Mouse (Mus musculus): ENCODE measurements around the gene Ap2b1. TPM values are rescaled to one million over a fixed set of nuclear protein-coding genes. Genes with fewer than 3 reads are reported as not detected.
A peak's percentile ranks its signal among the peaks of the same experiment; 100 is the strongest.
"Not testable (repeated sequence)": the region's sequence is repeated elsewhere in the genome, so short reads cannot be mapped to it uniquely, and the experiment has no call there.

Ap2b1 gene
- polyA plus RNA-seq, 1 experiment from 2014 or later: 111 TPM

GRCm38 (mm10) chr11:83302526-83303251, 3.9 kb downstream of the Ap2b1 start, which contains the start of gene Pex12:
Gene Pex12, minus strand, starts transcription at chr11:83302586.
- H3K36me3 ChIP-seq: no peaks in the 10 kb centered on the region
- H3K27ac ChIP-seq: peak within 1 kb of the TSS; percentile 99
- peak; percentile 81 for ATAC-seq (ENCODE audit: low FRiP score)
- H3K9me3 ChIP-seq: no peaks in the 10 kb centered on the region
- under 1% methylated on average over 50 of the region's 51 CpGs for WGBS
- peak within 1 kb of the TSS; percentile 93 for H3K4me3 ChIP-seq
- H3K4me2 ChIP-seq: peak within 1 kb of the TSS; percentile 68
- H3K4me1 ChIP-seq (replicated peaks): peaks cover 46% of the 10 kb centered on the region
- no peaks in the 10 kb centered on the region for H3K27me3 ChIP-seq
- peak within 1 kb of the TSS; percentile 97 for H3K9ac ChIP-seq

GRCm38 (mm10) chr11:83303751-83304150, 4.9 kb downstream of the Ap2b1 start:
- H3K4me1 ChIP-seq (replicated peaks): peaks cover 40% of the 10 kb centered on the region
- peaks cover 9% of the 10 kb centered on the region for H3K36me3 ChIP-seq
- peak overlapping the region; percentile 97 for H3K9ac ChIP-seq
- WGBS: 64% methylated on average over 5 of the region's 5 CpGs
- H3K27me3 ChIP-seq: no peaks in the 10 kb centered on the region
- no peaks in the 10 kb centered on the region for H3K9me3 ChIP-seq
- H3K4me2 ChIP-seq: peak overlapping the region; percentile 68
- peak overlapping the region; percentile 93 for H3K4me3 ChIP-seq
- H3K27ac ChIP-seq: no peak overlapping the region
- ATAC-seq (ENCODE audit: low FRiP score): no peak

- Histone ChIP-seq H3K9ac (peak overlapping the region; percentile 97; the same call in 1 of the 2 replicates), H3K4me2 (peak overlapping the region; percentile 68), H3K27me3 (no peaks in the 10 kb centered on the region), H3K27ac (no peak overlapping the region), H3K9me3 (no peaks in the 10 kb centered on the region), H3K4me3 (peak overlapping the region; percentile 93), H3K4me1 (replicated peaks) (peaks cover 40% of the 10 kb centered on the region), H3K36me3 (peaks cover 16% of the 10 kb centered on the region)
- WGBS: 85% methylated on average over 2 of the region's 2 CpGs
- ATAC-seq (ENCODE audit: low FRiP score): no peak
Measured at GRCm38 (mm10) chr11:83304485-83304884, 5.7 kb downstream of the Ap2b1 start.

GRCm38 (mm10) chr11:83306700-83307253, 8.0 kb downstream of the Ap2b1 start:
- Histone ChIP-seq H3K9ac (no peak overlapping the region), H3K4me2 (no peak overlapping the region), H3K36me3 (peaks cover 25% of the 10 kb centered on the region), H3K4me3 (no peak overlapping the region), H3K27me3 (no peaks in the 10 kb centered on the region), H3K4me1 (replicated peaks) (peaks cover 40% of the 10 kb centered on the region), H3K9me3 (no peaks in the 10 kb centered on the region), H3K27ac (no peak overlapping the region)
- 83% methylated on average over 4 of the region's 4 CpGs for WGBS
- ATAC-seq (ENCODE audit: low FRiP score): no peak

- Histone ChIP-seq H3K4me1 (replicated peaks) (no peaks in the 10 kb centered on the region), H3K27me3 (no peaks in the 10 kb centered on the region), H3K9me3 (no peaks in the 10 kb centered on the region), H3K4me3 (no peak overlapping the region), H3K9ac (no peak overlapping the region), H3K4me2 (no peak overlapping the region), H3K27ac (no peak overlapping the region), H3K36me3 (peaks cover 56% of the 10 kb centered on the region)
- WGBS: 73% methylated on average over 5 of the region's 5 CpGs
- ATAC-seq (ENCODE audit: low FRiP score): no peak
Measured at GRCm38 (mm10) chr11:83312471-83312870, 13.6 kb downstream of the Ap2b1 start.

GRCm38 (mm10) chr11:83319048-83319447, 20.2 kb downstream of the Ap2b1 start:
- ATAC-seq (ENCODE audit: low FRiP score): no peak
- H3K27ac ChIP-seq: no peak overlapping the region
- no peak overlapping the region for H3K4me2 ChIP-seq
- WGBS: 93% methylated on average over 4 of the region's 4 CpGs
- no peak overlapping the region for H3K4me3 ChIP-seq
- no peaks in the 10 kb centered on the region for H3K4me1 ChIP-seq (replicated peaks)
- H3K9me3 ChIP-seq: no peaks in the 10 kb centered on the region
- H3K9ac ChIP-seq: no peak overlapping the region
- H3K27me3 ChIP-seq: no peaks in the 10 kb centered on the region
- H3K36me3 ChIP-seq: peaks cover 83% of the 10 kb centered on the region

GRCm38 (mm10) chr11:83326692-83327091, 27.9 kb downstream of the Ap2b1 start:
- H3K36me3 ChIP-seq: peaks cover 75% of the 10 kb centered on the region
- not testable (repeated sequence) for H3K4me3 ChIP-seq; ATAC-seq (ENCODE audit: low FRiP score); H3K27me3 ChIP-seq; H3K27ac ChIP-seq; H3K9ac ChIP-seq; H3K9me3 ChIP-seq; H3K4me1 ChIP-seq (replicated peaks); H3K4me2 ChIP-seq
- WGBS: 86% methylated on average over 3 of the region's 3 CpGs

- 62% methylated on average over 3 of the region's 3 CpGs for WGBS
- Histone ChIP-seq H3K4me2 (no peak overlapping the region), H3K27me3 (no peaks in the 10 kb centered on the region), H3K9ac (no peak overlapping the region), H3K27ac (no peak overlapping the region), H3K4me3 (no peak overlapping the region), H3K4me1 (replicated peaks) (no peaks in the 10 kb centered on the region), H3K36me3 (peaks cover 68% of the 10 kb centered on the region), H3K9me3 (no peaks in the 10 kb centered on the region)
- ATAC-seq (ENCODE audit: low FRiP score): no peak
Measured at GRCm38 (mm10) chr11:83327427-83327826, 28.6 kb downstream of the Ap2b1 start.

- 88% methylated on average over 7 of the region's 7 CpGs for WGBS
- ATAC-seq (ENCODE audit: low FRiP score): no peak
- Histone ChIP-seq H3K36me3 (peaks cover 70% of the 10 kb centered on the region), H3K9me3 (no peaks in the 10 kb centered on the region), H3K27ac (no peak overlapping the region), H3K9ac (no peak overlapping the region), H3K27me3 (no peaks in the 10 kb centered on the region), H3K4me1 (replicated peaks) (no peaks in the 10 kb centered on the region), H3K4me3 (no peak overlapping the region), H3K4me2 (no peak overlapping the region)
Measured at GRCm38 (mm10) chr11:83335826-83336225, 37.0 kb downstream of the Ap2b1 start.

- H3K9ac ChIP-seq: no peak overlapping the region
- H3K27me3 ChIP-seq: no peaks in the 10 kb centered on the region
- H3K4me3 ChIP-seq: no peak overlapping the region
- 25% methylated on average over 2 of the region's 2 CpGs for WGBS
- no peaks in the 10 kb centered on the region for H3K4me1 ChIP-seq (replicated peaks)
- no peak for ATAC-seq (ENCODE audit: low FRiP score)
- no peak overlapping the region for H3K4me2 ChIP-seq
- H3K27ac ChIP-seq: no peak overlapping the region
- no peaks in the 10 kb centered on the region for H3K9me3 ChIP-seq
- peaks cover 85% of the 10 kb centered on the region for H3K36me3 ChIP-seq
Measured at GRCm38 (mm10) chr11:83339705-83340104, 40.9 kb downstream of the Ap2b1 start.

- Histone ChIP-seq H3K27me3 (no peaks in the 10 kb centered on the region), H3K4me3 (no peak overlapping the region), H3K9ac (no peak overlapping the region), H3K4me1 (replicated peaks) (no peaks in the 10 kb centered on the region), H3K36me3 (peaks cover 82% of the 10 kb centered on the region), H3K4me2 (no peak overlapping the region), H3K9me3 (no peaks in the 10 kb centered on the region), H3K27ac (no peak overlapping the region)
- 88% methylated on average over 3 of the region's 3 CpGs for WGBS
- no peak for ATAC-seq (ENCODE audit: low FRiP score)
Measured at GRCm38 (mm10) chr11:83341716-83342245, 43.0 kb downstream of the Ap2b1 start.

- no peaks in the 10 kb centered on the region for H3K4me1 ChIP-seq (replicated peaks)
- no peak for ATAC-seq (ENCODE audit: low FRiP score)
- no peak overlapping the region for H3K4me3 ChIP-seq
- no peak overlapping the region for H3K4me2 ChIP-seq
- no peak overlapping the region for H3K9ac ChIP-seq
- H3K36me3 ChIP-seq: peaks cover 40% of the 10 kb centered on the region
- 71% methylated on average over 5 of the region's 5 CpGs for WGBS
- H3K27me3 ChIP-seq: no peaks in the 10 kb centered on the region
- H3K27ac ChIP-seq: 0 out of 2 replicates have a peak overlapping the region, but pooled peaks have one; percentile 6
- no peaks in the 10 kb centered on the region for H3K9me3 ChIP-seq
Measured at GRCm38 (mm10) chr11:83355428-83355827, 56.6 kb downstream of the Ap2b1 start.
